Mouse (Mus musculus): ENCODE results near the gene Atp5c1.

DNA sequence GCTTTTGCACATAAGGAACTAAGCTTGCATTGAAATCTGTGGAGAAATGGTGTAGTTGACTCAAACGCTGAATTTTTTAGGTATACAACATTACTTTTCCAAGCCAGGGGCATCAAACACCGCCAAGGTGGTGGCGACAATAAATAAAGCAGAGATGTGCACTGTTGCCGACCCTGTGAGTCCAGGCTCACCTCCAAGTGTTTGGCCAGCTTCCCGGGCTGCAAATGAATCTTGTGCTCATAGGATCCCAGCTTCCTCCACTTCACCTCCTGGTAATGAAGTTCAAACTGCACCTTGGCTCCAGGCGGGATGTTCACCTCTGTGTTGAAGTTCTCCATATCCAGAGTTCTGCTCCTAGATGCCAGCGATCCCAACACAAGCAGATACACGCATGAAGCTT is 39.0 kb upstream of the Atp5c1 start:
- TF ChIP-seq CTCF (IDR thresholded peaks at IDR 0.05; ENCODE audit: low read depth, low read length), result no peak
- no peak for TF ChIP-seq POLR2A (IDR thresholded peaks at IDR 0.05; ENCODE audit: borderline replicate concordance, low read depth, low read length)

Data from bone marrow macrophage, adult 2 months (primary cell).